Mouse (Mus musculus): ENCODE data around the gene Myh7b. TPM values are rescaled to one million over a fixed set of nuclear protein-coding genes. Genes with fewer than 3 reads are reported as not detected.
A peak's percentile ranks its signal among the peaks of the same experiment; 100 is the strongest.

Gene Myh7b
- polyA plus RNA-seq, 1 experiment: 0.47 TPM

DNA sequence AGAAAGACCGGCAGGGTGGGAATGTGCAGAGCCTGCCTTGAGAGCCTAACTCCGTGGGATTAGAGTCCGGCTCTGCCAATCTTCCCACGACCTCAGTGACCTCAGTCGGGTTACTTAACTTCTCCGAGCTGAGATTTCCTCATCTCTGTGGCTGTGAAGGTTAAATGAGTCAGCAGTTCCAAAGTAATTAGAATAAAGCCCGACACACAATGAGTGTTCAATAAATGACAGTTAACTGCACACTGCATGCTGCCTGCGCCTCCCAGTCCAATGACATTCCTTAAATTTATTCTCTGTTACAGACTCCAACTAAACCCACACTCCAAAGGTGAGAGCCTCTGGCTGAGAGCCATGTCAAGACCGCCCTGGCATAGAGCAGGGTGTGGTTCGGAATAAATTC lies 25.5 kb upstream of the Myh7b start:
- Histone ChIP-seq H3K36me3 (ENCODE audit: control insufficient read depth, insufficient read depth, low read length) (peaks cover 10% of the 10 kb centered on the region), H3K4me3 (ENCODE audit: low read depth, low read length) (no peak overlapping the region), H3K27me3 (ENCODE audit: control insufficient read depth, insufficient read depth, low read length) (no peaks in the 10 kb centered on the region), H3K27ac (ENCODE audit: insufficient read depth, low read depth, low read length) (peak overlapping the region; percentile 78), H3K4me1 (ENCODE audit: control insufficient read depth, insufficient read depth, insufficient read length, low read length) (peaks cover 11% of the 10 kb centered on the region; the same call in 1 of the 2 replicates)
- 21% methylated on average over 10 of the region's 10 CpGs for WGBS
- TF ChIP-seq CTCF (IDR thresholded peaks at IDR 0.05; ENCODE audit: extremely low read depth, insufficient read length, insufficient replicate concordance, low read depth, low read length) (no peak), POLR2A (IDR thresholded peaks at IDR 0.05; ENCODE audit: low read depth, low read length) (no peak)

DNA sequence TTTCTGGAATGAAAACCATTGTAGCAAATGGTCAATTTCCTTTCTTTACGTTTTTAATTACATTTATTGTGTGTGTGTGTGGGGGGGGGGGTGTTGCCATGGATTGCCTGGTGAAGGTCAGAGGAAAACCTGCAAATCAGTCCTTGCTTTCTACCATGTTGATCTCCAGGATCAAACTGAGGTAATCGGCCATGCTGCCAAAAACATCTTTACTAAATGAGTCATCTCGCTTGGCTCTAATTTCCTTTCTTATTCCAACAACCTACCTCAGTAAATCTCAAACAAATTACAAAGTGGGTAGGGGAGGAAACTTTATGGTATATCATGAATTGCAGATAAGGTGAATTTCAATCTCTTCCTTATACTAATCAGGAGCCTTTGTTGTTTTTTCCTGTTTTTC lies 22.9 kb upstream of the Myh7b start:
- Histone ChIP-seq H3K27me3 (ENCODE audit: control insufficient read depth, insufficient read depth, low read length) (no peaks in the 10 kb centered on the region), H3K4me1 (ENCODE audit: control insufficient read depth, insufficient read depth, insufficient read length, low read length) (peaks cover 20% of the 10 kb centered on the region; the same call in 1 of the 2 replicates), H3K4me3 (ENCODE audit: low read depth, low read length) (no peak overlapping the region), H3K27ac (ENCODE audit: insufficient read depth, low read depth, low read length) (no peak overlapping the region), H3K36me3 (ENCODE audit: control insufficient read depth, insufficient read depth, low read length) (no peaks in the 10 kb centered on the region)
- TF ChIP-seq POLR2A (IDR thresholded peaks at IDR 0.05; ENCODE audit: low read depth, low read length): no peak
- 31% methylated on average over 3 of the region's 3 CpGs for WGBS

DNA sequence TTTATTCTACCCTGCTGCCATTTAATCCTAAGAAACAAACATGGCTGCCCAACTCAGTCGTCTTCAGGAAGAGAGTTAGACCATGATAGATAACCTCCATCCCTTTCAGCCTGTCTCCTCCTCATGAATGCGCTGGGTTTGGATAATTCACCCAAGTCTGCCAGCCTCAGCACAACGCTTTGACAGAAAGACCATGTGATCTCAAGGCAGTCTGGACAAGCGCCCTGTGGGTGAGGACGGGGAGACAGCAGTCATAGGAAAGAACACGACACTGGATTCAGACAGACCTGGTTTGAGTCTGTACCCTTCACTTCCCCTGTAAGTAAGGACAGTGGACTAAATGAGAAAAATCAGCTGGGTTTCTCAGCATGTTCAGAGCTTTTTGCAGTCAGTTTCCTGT lies 21.5 kb upstream of the Myh7b start:
- Histone ChIP-seq H3K4me1 (ENCODE audit: control insufficient read depth, insufficient read depth, insufficient read length, low read length) (peaks cover 20% of the 10 kb centered on the region; the same call in 1 of the 2 replicates), H3K27ac (ENCODE audit: insufficient read depth, low read depth, low read length) (peak overlapping the region; percentile 82), H3K4me3 (ENCODE audit: low read depth, low read length) (no peak overlapping the region), H3K36me3 (ENCODE audit: control insufficient read depth, insufficient read depth, low read length) (no peaks in the 10 kb centered on the region), H3K27me3 (ENCODE audit: control insufficient read depth, insufficient read depth, low read length) (no peaks in the 10 kb centered on the region)
- no peak for TF ChIP-seq POLR2A (IDR thresholded peaks at IDR 0.05; ENCODE audit: low read depth, low read length)
- no peak for TF ChIP-seq CTCF (IDR thresholded peaks at IDR 0.05; ENCODE audit: extremely low read depth, insufficient read length, insufficient replicate concordance, low read depth, low read length)
- 68% methylated on average over 6 of the region's 6 CpGs for WGBS

DNA sequence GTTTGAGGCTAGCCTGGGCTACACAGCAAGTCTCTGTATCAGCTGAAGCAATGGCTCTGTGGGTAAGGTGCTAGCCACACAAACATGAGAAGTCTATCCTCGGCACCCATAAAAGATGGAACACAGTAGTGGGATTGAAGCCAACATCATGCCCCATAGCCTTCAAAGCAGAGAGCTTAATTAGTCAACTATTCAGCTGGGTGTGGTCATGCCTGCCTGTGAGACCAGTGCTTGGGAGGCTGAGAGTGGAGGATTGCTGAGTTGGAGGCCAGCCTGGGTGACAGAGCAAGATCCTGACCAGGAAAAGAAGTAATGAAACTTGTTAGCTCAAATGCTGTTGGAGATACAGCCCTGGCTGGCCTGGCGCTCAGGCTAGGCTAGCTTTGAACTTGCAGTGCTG lies 20.1 kb upstream of the Myh7b start:
- 31% methylated on average over 2 of the region's 2 CpGs for WGBS
- H3K4me3 ChIP-seq (ENCODE audit: low read depth, low read length): peak overlapping the region; percentile 0; the same call in 1 of the 2 replicates

DNA sequence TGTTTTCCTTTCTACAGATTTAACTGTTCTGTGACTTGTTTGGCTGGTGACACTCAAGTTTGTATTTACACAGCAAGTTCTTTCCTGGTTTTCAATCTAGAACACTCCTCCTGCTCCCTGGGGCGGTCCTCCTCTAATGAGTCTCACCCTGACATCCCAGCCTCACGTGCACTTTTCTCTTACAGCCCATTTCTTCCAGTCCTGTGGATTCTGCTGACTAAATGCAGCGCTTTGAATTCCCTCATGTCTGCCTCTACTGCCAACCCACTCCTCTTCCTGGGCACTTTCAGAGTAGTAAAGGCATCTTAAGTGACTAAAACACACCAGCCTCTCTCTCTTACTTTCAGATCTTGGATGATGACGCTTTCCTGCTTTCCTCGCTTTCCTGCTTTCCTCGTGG lies 19.3 kb upstream of the Myh7b start:
- 5% methylated on average over 6 of the region's 6 CpGs for WGBS
- TF ChIP-seq CTCF (IDR thresholded peaks at IDR 0.05; ENCODE audit: extremely low read depth, insufficient read length, insufficient replicate concordance, low read depth, low read length) (no peak; the same call in 1 of the 2 replicates), POLR2A (IDR thresholded peaks at IDR 0.05; ENCODE audit: low read depth, low read length) (no peak)
- Histone ChIP-seq H3K4me1 (ENCODE audit: control insufficient read depth, insufficient read depth, insufficient read length, low read length) (peaks cover 16% of the 10 kb centered on the region; the same call in 1 of the 2 replicates), H3K36me3 (ENCODE audit: control insufficient read depth, insufficient read depth, low read length) (no peaks in the 10 kb centered on the region), H3K27me3 (ENCODE audit: control insufficient read depth, insufficient read depth, low read length) (no peaks in the 10 kb centered on the region), H3K27ac (ENCODE audit: insufficient read depth, low read depth, low read length) (peak overlapping the region; percentile 91), H3K4me3 (ENCODE audit: low read depth, low read length) (peak overlapping the region; percentile 77)

More for the DNA sequence above, 20.1 kb upstream of the Myh7b start:
- TF ChIP-seq POLR2A (IDR thresholded peaks at IDR 0.05; ENCODE audit: low read depth, low read length) (no peak), CTCF (IDR thresholded peaks at IDR 0.05; ENCODE audit: extremely low read depth, insufficient read length, insufficient replicate concordance, low read depth, low read length) (no peak)
- Histone ChIP-seq H3K36me3 (ENCODE audit: control insufficient read depth, insufficient read depth, low read length) (no peaks in the 10 kb centered on the region), H3K27me3 (ENCODE audit: control insufficient read depth, insufficient read depth, low read length) (no peaks in the 10 kb centered on the region), H3K27ac (ENCODE audit: insufficient read depth, low read depth, low read length) (peak overlapping the region; percentile 91), H3K4me1 (ENCODE audit: control insufficient read depth, insufficient read depth, insufficient read length, low read length) (peaks cover 16% of the 10 kb centered on the region; the same call in 1 of the 2 replicates)

DNA sequence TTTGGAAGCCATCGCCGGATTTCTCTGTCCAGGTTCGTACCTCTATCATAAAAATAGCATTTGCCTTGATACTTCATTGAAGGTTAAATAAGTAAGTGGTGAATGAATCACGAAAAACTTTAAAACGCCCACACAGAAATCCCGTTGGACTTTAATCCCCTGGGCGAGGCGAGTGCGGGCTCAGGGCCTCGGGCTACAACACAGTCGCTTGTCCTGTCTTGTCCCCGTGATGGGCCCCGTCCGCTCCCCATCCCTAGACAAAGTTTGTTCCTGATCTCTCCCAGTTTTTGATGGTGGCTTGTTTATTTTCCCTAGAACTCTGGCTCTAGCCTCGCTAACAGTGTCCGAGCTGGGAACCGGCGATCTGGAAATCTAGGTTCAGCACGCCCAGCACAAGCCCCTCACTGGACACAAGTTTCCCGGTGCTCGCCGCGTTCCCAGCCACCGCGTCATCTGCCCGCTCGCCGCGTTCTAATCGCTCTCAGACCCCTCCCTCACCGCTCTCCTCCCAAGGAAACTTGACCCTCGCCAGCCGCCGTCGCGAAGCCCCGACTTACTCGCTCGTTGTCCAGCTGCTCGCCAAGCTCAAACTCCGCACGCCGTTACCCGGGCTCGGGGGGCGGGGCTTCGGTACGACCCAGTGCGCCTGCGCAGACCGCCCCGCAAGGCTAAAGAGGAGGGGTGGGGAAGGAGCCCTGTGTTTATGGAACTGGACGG lies 18.7 kb upstream of the Myh7b start, which contains the start of gene Gss:
Gss (minus strand) TSS at position 674 of the 717 bp plus-strand sequence.
- H3K4me3 ChIP-seq (ENCODE audit: low read depth, low read length): peak within 1 kb of the TSS; percentile 77
- TF ChIP-seq POLR2A (IDR thresholded peaks at IDR 0.05; ENCODE audit: low read depth, low read length) (peak; percentile 40), CTCF (IDR thresholded peaks at IDR 0.05; ENCODE audit: extremely low read depth, insufficient read length, insufficient replicate concordance, low read depth, low read length) (0 out of 2 replicates have a peak, but pooled peaks have one; percentile 0)
- WGBS: under 1% methylated on average over 53 of the region's 53 CpGs
- H3K36me3 ChIP-seq (ENCODE audit: control insufficient read depth, insufficient read depth, low read length): no peaks in the 10 kb centered on the region
- peak within 1 kb of the TSS; percentile 91 for H3K27ac ChIP-seq (ENCODE audit: insufficient read depth, low read depth, low read length)
- H3K4me1 ChIP-seq (ENCODE audit: control insufficient read depth, insufficient read depth, insufficient read length, low read length): peaks cover 16% of the 10 kb centered on the region; the same call in 1 of the 2 replicates
- H3K27me3 ChIP-seq (ENCODE audit: control insufficient read depth, insufficient read depth, low read length): no peaks in the 10 kb centered on the region

DNA sequence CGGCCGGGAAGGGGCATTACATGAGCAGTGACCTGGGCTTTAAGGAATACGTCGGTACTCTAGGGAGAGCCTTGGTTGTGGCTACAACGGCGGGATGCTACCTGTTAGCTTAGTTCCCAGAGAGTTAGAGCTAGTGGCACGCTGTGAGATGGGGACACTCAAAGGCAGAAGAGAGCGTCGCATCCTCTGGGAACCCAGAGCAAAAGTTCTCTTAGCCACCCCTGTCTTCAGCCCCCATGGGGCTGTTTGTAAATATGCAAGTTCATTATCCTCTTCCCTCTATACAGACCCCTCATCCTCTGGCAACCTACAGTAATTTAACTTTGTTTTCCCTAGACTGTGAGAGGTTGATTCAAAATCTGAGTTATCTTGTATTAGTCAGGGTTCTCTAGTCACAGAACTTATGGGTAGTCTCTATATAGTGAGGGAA lies 18.1 kb upstream of the Myh7b start:
- Histone ChIP-seq H3K4me1 (ENCODE audit: control insufficient read depth, insufficient read depth, insufficient read length, low read length) (peaks cover 16% of the 10 kb centered on the region; the same call in 1 of the 2 replicates), H3K36me3 (ENCODE audit: control insufficient read depth, insufficient read depth, low read length) (no peaks in the 10 kb centered on the region), H3K4me3 (ENCODE audit: low read depth, low read length) (peak overlapping the region; percentile 77), H3K27ac (ENCODE audit: insufficient read depth, low read depth, low read length) (peak overlapping the region; percentile 17; the same call in 1 of the 2 replicates), H3K27me3 (ENCODE audit: control insufficient read depth, insufficient read depth, low read length) (no peaks in the 10 kb centered on the region)
- TF ChIP-seq POLR2A (IDR thresholded peaks at IDR 0.05; ENCODE audit: low read depth, low read length) (no peak), CTCF (IDR thresholded peaks at IDR 0.05; ENCODE audit: extremely low read depth, insufficient read length, insufficient replicate concordance, low read depth, low read length) (no peak)
- 1% methylated on average over 9 of the region's 9 CpGs for WGBS

Data from small intestine, adult 2 months (tissue).